In the genomic region with DNA sequence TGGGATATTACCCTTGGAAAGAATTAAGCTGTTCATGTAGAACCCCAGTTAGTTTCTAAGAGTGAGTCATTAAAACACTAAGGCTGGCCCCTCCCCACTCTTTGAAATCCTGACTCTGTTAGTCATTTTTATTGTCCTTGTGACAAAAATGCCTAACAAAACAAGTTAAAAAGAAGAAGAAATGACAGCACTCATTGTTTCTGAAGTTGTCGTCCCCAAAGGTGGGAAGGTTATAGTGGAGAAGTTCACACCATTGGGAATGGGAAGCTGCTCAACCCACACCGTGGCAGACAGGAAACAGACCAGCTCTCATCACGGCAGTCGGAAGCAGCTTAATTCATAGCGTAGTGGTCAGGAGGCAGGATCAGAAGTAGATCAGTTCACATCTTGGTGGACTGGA, we compare ENCODE assay signal across 20 mouse cellular contexts.
DNase-seq lines count a peak whose midpoint lies in the region; ATAC-seq lines count a peak whose summit lies in the region.
"Had no signal": no experiment of that assay in that cellular context is flagged by ENCODE, and none has a peak within 500 bp of the region (broad histone marks: within the 10 kb centered on the region; RNA-seq: fewer than 3 reads in every experiment).

No protein-coding gene starts in this region.

- peak overlapping the region; percentile 15 for H3K4me3 ChIP-seq in megakaryocyte, embryonic 14.5 days (replicated peaks)
- H3K4me3 ChIP-seq: embryonic facial prominence, embryonic 13.5 days; embryonic facial prominence, embryonic 15.5 days; erythroblast, embryonic 14.5 days; forebrain, embryonic 10.5 days; forebrain, embryonic 12.5 days had no signal

- H3K4me1 ChIP-seq in megakaryocyte, embryonic 14.5 days, result no peaks in the 10 kb centered on the region

- H3K9me3 ChIP-seq in megakaryocyte, embryonic 14.5 days, result peaks cover 40% of the 10 kb centered on the region
- H3K9me3 ChIP-seq: embryonic facial prominence, embryonic 13.5 days; embryonic facial prominence, embryonic 15.5 days; forebrain, embryonic 10.5 days; forebrain, embryonic 12.5 days had no signal

- no peak for ATAC-seq in megakaryocyte, adult 5-6 weeks (ENCODE audit: poor library complexity, severe bottlenecking)
- ATAC-seq: forebrain, embryonic 14.5 days; forebrain, embryonic 16.5 days had no signal

- no peaks in the 10 kb centered on the region for H3K27me3 ChIP-seq in megakaryocyte, embryonic 14.5 days (replicated peaks)
- H3K27me3 ChIP-seq: embryonic facial prominence, embryonic 15.5 days had no signal

- DNase-seq in heart, adult 11 months, result peak; percentile 66
- no peak for DNase-seq in heart, postnatal 4 days
- DNase-seq: adrenal gland, postnatal 10 days; adrenal gland, postnatal 25 days; cerebellum, adult 11 months; cerebellum, adult 18-20 months; cerebellum, adult 8-10 months; cerebellum, adult 9-11 months; cerebellum, postnatal 14 days; cerebellum, postnatal 36 days; embryo, embryonic 11 days had no signal

- H3K36me3 ChIP-seq in megakaryocyte, embryonic 14.5 days (replicated peaks; ENCODE audit: low read length), result no peaks in the 10 kb centered on the region
- H3K36me3 ChIP-seq: embryonic facial prominence, embryonic 13.5 days; embryonic facial prominence, embryonic 15.5 days; forebrain, embryonic 10.5 days; forebrain, embryonic 12.5 days had no signal
